Mouse (Mus musculus) bone marrow, adult 2 months (tissue): ENCODE results near the gene Ubl4b.

Source experiments
- CTCF ChIP-seq: fragments of 200-500 bp; IDR thresholded peaks from 2 replicates; pipeline ENCODE4 v1.5.1; 2011; ENCODE audit warnings: low read length, control low read depth; ENCODE audit not compliant: control insufficient read depth, insufficient read depth
- POLR2A ChIP-seq: fragments of 200-500 bp; IDR thresholded peaks from 2 replicates; pipeline ENCODE4 v1.6.1; 2011; ENCODE audit warnings: low read depth, mild to moderate bottlenecking, control low read depth, low read length, borderline replicate concordance; ENCODE audit not compliant: control insufficient read depth

- no peak for TF ChIP-seq POLR2A
- no peak for TF ChIP-seq CTCF
Observed at GRCm38 (mm10) chr3:107571205-107571604, 16.3 kb upstream of the Ubl4b start.
